Mouse (Mus musculus) cortical plate, adult 2 months (tissue): ENCODE data around the gene Fam189b. TPM values are rescaled to one million over a fixed set of nuclear protein-coding genes. Genes with fewer than 3 reads are reported as not detected.
A peak's percentile ranks its signal among the peaks of the same experiment; 100 is the strongest.
"Not testable (repeated sequence)": the region's sequence is repeated elsewhere in the genome, so short reads cannot be mapped to it uniquely, and the experiment has no call there.

ENCODE experiments used
- H3K27ac ChIP-seq: fragments of 200-500 bp; 2 replicates; pipeline ENCODE4 v1.5.1; 2012; ENCODE audit warnings: low read length, control low read depth, inconsistent platforms; ENCODE audit not compliant: insufficient read depth
- H3K4me1 ChIP-seq: fragments of 200-500 bp; 2 replicates; pipeline ENCODE4 v1.6.1; 2011; ENCODE audit warnings: low read length; ENCODE audit not compliant: control insufficient read depth, insufficient read depth
- H3K4me3 ChIP-seq: fragments of 200-500 bp; 2 replicates; pipeline ENCODE4 v1.5.1; 2011; ENCODE audit warnings: mild to moderate bottlenecking, low read length, control low read depth; ENCODE audit not compliant: insufficient read depth
- CTCF ChIP-seq: fragments of 200-500 bp; IDR thresholded peaks from 2 replicates; pipeline ENCODE4 v1.5.1; 2011; ENCODE audit warnings: mild to moderate bottlenecking, control low read depth, low read length; ENCODE audit not compliant: insufficient read depth; ENCODE audit errors: extremely low read depth
- POLR2A ChIP-seq: fragments of 200-500 bp; IDR thresholded peaks from 2 replicates; pipeline ENCODE4 v1.6.1; 2011; ENCODE audit warnings: mild to moderate bottlenecking, low read length, control low read depth; ENCODE audit not compliant: insufficient read depth; ENCODE audit errors: extremely low read depth
- polyA plus RNA-seq: library from polyadenylated mRNA; depleted of rRNA; stranded (reverse); fragments of >200 nt; gene quantifications from 2 replicates; pipeline ENCODE4 v1.2.3, GENCODE M21; 2012

Gene Fam189b
- polyA plus RNA-seq, 1 experiment, result 84.1 TPM

- TF ChIP-seq POLR2A (no peak), CTCF (no peak)
- Histone ChIP-seq H3K4me1 (no peaks in the 10 kb centered on the region), H3K4me3 (no peak overlapping the region)
Observed at GRCm38 (mm10) chr3:89152084-89152835, 30.7 kb upstream of the Fam189b start.

GRCm38 (mm10) chr3:89156951-89157350 lies 26.0 kb upstream of the Fam189b start:
- Histone ChIP-seq H3K4me3 (no peak overlapping the region), H3K27ac (no peak overlapping the region), H3K4me1 (peaks cover 3% of the 10 kb centered on the region; the same call in 1 of the 2 replicates)
- TF ChIP-seq POLR2A (no peak), CTCF (no peak)

More at GRCm38 (mm10) chr3:89152084-89152835, 30.7 kb upstream of the Fam189b start:
- no peak overlapping the region for H3K27ac ChIP-seq

- Histone ChIP-seq H3K4me1 (peaks cover 3% of the 10 kb centered on the region), H3K27ac (no peak overlapping the region), H3K4me3 (peak overlapping the region; percentile 41)
- TF ChIP-seq POLR2A (0 out of 2 replicates have a peak, but pooled peaks have one; percentile 8), CTCF (no peak)
Observed at GRCm38 (mm10) chr3:89158651-89159050, 24.3 kb upstream of the Fam189b start.

GRCm38 (mm10) chr3:89159211-89159610 lies 23.7 kb upstream of the Fam189b start:
- H3K4me3 ChIP-seq, result peak overlapping the region; percentile 41
- no peak overlapping the region for H3K27ac ChIP-seq
- no peak for TF ChIP-seq POLR2A
- TF ChIP-seq CTCF, result no peak
- peaks cover 5% of the 10 kb centered on the region for H3K4me1 ChIP-seq

- TF ChIP-seq CTCF, result 0 out of 2 replicates have a peak, but pooled peaks have one; percentile 11
- TF ChIP-seq POLR2A, result no peak
- Histone ChIP-seq H3K27ac (no peak within 1 kb of the TSS), H3K4me3 (peak within 1 kb of the TSS; percentile 41), H3K4me1 (peaks cover 5% of the 10 kb centered on the region)
Observed at GRCm38 (mm10) chr3:89159616-89160344, 23.2 kb upstream of the Fam189b start, which contains the start of gene Hcn3. Gene Hcn3 (minus strand): TSS chr3:89160196.

GRCm38 (mm10) chr3:89161207-89161606 lies 21.7 kb upstream of the Fam189b start:
- H3K4me1 ChIP-seq, result peaks cover 11% of the 10 kb centered on the region
- not testable (repeated sequence) for H3K27ac ChIP-seq, H3K4me3 ChIP-seq

- Histone ChIP-seq H3K27ac (no peak overlapping the region), H3K4me3 (no peak overlapping the region), H3K4me1 (peaks cover 14% of the 10 kb centered on the region)
- TF ChIP-seq CTCF, result no peak
- no peak for TF ChIP-seq POLR2A
Observed at GRCm38 (mm10) chr3:89161786-89162185, 21.2 kb upstream of the Fam189b start.

- TF ChIP-seq CTCF, result no peak
- no peak for TF ChIP-seq POLR2A
- H3K4me1 ChIP-seq, result peaks cover 13% of the 10 kb centered on the region
- H3K4me3 ChIP-seq, result no peak overlapping the region
- no peak overlapping the region for H3K27ac ChIP-seq
Observed at GRCm38 (mm10) chr3:89163123-89163522, 19.8 kb upstream of the Fam189b start.

GRCm38 (mm10) chr3:89163643-89164245 lies 19.2 kb upstream of the Fam189b start:
- TF ChIP-seq POLR2A, result no peak
- no peak for TF ChIP-seq CTCF
- Histone ChIP-seq H3K4me1 (peaks cover 11% of the 10 kb centered on the region), H3K4me3 (no peak overlapping the region; the same call in 1 of the 2 replicates), H3K27ac (no peak overlapping the region)
